Mouse (Mus musculus) ES-Bruce4 (cell line): ENCODE results near the gene Themis2. TPM values are rescaled to one million over a fixed set of nuclear protein-coding genes. Genes with fewer than 3 reads are reported as not detected.

Source experiments
- H3K27ac ChIP-seq: 2 replicates; pipeline ENCODE4 v1.5.1; 2012; ENCODE audit warnings: low read length, inconsistent platforms; ENCODE audit not compliant: insufficient read depth
- H3K27me3 ChIP-seq: 2 replicates; pipeline ENCODE4 v1.6.1; 2012; ENCODE audit warnings: mild to moderate bottlenecking, low read length, inconsistent platforms; ENCODE audit not compliant: control insufficient read depth, poor library complexity, insufficient read depth, severe bottlenecking
- H3K36me3 ChIP-seq: 2 replicates; pipeline ENCODE4 v1.6.1; 2012; ENCODE audit warnings: inconsistent platforms, mild to moderate bottlenecking, low read length, moderate library complexity; ENCODE audit not compliant: control insufficient read depth, poor library complexity, insufficient read depth, severe bottlenecking
- H3K4me1 ChIP-seq: one replicate; pipeline ENCODE4 v1.8.1; 2011; ENCODE audit warnings: low read length; ENCODE audit not compliant: control insufficient read depth, insufficient read depth
- H3K4me3 ChIP-seq: 2 replicates; pipeline ENCODE4 v1.5.1; 2011; ENCODE audit warnings: low read depth, mild to moderate bottlenecking, low read length
- H3K9ac ChIP-seq: 2 replicates; pipeline ENCODE4 v1.6.1; 2012; ENCODE audit warnings: low read depth, mild to moderate bottlenecking, inconsistent platforms; ENCODE audit not compliant: poor library complexity, severe bottlenecking
- H3K9me3 ChIP-seq: replicated peaks from 2 replicates; pipeline ENCODE4 v1.6.1; 2012; ENCODE audit warnings: mild to moderate bottlenecking, low read length, inconsistent platforms; ENCODE audit not compliant: control insufficient read depth, poor library complexity, insufficient read depth, severe bottlenecking
- CTCF ChIP-seq: IDR thresholded peaks from one replicate; pipeline ENCODE4 v1.8.1; 2011; ENCODE audit warnings: low read depth, low read length
- EP300 ChIP-seq: IDR thresholded peaks from 2 replicates; pipeline ENCODE4 v1.6.1; 2011; ENCODE audit warnings: low read depth, low read length; ENCODE audit not compliant: insufficient read depth
- POLR2A ChIP-seq: IDR thresholded peaks from one replicate; pipeline ENCODE4 v1.8.1; 2011; ENCODE audit warnings: low read length; ENCODE audit not compliant: insufficient read depth
- polyA plus RNA-seq: library from polyadenylated mRNA; stranded (reverse); fragments of >200 nt; gene quantifications from 2 replicates; pipeline ENCODE4 v1.2.4, GENCODE M21; 2011; ENCODE audit warnings: low read depth; ENCODE audit not compliant: missing spikeins, insufficient read depth, insufficient read length

Themis2 gene
- polyA plus RNA-seq, 1 experiment: 0.84 TPM

- no peak overlapping the region for H3K4me3 ChIP-seq
- H3K36me3 ChIP-seq: no peaks in the 10 kb centered on the region
- no peaks in the 10 kb centered on the region for H3K27me3 ChIP-seq
- no peaks in the 10 kb centered on the region for H3K4me1 ChIP-seq
- H3K27ac ChIP-seq: no peak overlapping the region
- H3K9ac ChIP-seq: no peak overlapping the region
- peaks cover 6% of the 10 kb centered on the region for H3K9me3 ChIP-seq
- TF ChIP-seq CTCF: no peak
- TF ChIP-seq POLR2A: no peak
- TF ChIP-seq EP300: no peak
These were observed 10.5 kb upstream of the Themis2 start for GRCm38 (mm10) chr4:132806620-132807191.

DNA sequence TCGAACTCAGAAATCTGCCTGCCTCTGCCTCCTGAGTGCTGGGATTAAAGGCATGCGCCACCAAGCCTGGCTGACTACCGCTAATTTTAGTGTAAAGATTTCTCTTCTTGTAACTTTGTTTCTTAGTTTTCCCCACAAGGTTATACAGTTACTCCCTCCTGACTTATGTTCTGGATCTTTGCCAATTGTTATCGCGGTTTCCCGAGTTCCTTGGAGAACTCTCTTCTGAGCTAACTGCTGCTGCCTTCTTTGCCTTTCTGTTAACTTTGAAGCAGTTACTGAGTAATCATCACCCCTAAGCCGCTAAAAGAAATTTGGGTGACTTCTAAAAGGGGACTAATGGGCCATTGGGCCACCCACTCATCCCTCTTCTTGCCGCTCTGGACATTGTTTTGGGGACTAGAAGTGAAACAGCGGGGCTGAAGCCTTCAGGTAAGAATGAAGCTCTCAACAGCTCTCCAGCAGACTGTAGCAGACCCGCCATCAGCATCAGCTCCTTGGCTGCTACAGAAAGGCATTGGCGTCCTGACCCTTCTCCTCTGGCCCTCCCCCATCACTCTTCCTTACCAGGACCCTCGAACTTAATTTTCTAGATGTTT, 9.5 kb upstream of the Themis2 start:
- H3K27ac ChIP-seq: no peak overlapping the region
- no peaks in the 10 kb centered on the region for H3K36me3 ChIP-seq
- TF ChIP-seq EP300: no peak
- no peak for TF ChIP-seq POLR2A
- no peak for TF ChIP-seq CTCF
- no peaks in the 10 kb centered on the region for H3K27me3 ChIP-seq
- no peak overlapping the region for H3K9ac ChIP-seq
- no peaks in the 10 kb centered on the region for H3K4me1 ChIP-seq
- H3K4me3 ChIP-seq: no peak overlapping the region
- peaks cover 2% of the 10 kb centered on the region; the same call in 1 of the 2 replicates for H3K9me3 ChIP-seq

DNA sequence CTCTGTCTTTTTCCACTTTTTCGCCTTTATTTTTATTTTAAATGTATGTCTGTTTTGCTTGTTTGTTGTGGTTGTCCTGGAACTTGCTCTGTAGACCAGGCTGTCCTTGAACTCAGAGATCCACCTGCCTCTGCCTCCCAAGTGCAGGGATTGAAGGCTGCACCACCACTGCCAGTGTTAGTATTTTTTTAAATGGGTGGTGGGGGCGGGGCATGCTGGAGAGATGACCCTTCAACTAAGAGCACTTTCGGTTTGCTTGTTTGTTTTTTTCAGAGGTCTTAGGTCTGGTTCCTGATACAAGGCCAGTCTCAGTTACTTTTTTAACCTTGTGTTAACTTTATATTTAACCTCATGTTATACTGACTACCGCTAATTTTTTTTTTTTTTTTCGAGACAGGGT, 9.0 kb upstream of the Themis2 start:
- no peaks in the 10 kb centered on the region for H3K9me3 ChIP-seq
- H3K27ac ChIP-seq: no peak overlapping the region
- no peak overlapping the region for H3K4me3 ChIP-seq
- H3K9ac ChIP-seq: no peak overlapping the region
- TF ChIP-seq EP300 (no peak), CTCF (no peak), POLR2A (no peak)
- H3K27me3 ChIP-seq: no peaks in the 10 kb centered on the region
- no peaks in the 10 kb centered on the region for H3K36me3 ChIP-seq
- no peaks in the 10 kb centered on the region for H3K4me1 ChIP-seq

DNA sequence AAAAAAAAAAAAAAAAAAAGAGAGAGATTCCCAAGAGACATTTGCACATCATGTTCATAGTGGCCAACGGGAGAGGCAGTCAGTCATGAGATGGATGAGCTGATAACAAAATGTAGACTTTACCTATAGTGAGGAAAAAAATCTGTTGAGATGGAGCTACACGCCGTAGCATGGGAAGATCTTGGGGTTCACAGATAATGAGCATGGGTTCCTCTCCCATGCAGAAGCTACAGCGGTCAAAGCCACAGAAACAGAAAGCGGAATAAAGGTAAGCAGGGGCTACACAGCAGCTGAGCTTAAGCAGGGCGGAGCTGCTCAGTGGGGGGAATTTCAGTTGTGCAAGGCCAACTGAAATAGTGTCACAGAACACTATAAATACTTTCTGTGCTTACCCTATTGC, 8.1 kb upstream of the Themis2 start:
- Histone ChIP-seq H3K4me3 (no peak overlapping the region), H3K36me3 (no peaks in the 10 kb centered on the region), H3K9me3 (no peaks in the 10 kb centered on the region), H3K27ac (no peak overlapping the region), H3K9ac (no peak overlapping the region), H3K4me1 (no peaks in the 10 kb centered on the region), H3K27me3 (no peaks in the 10 kb centered on the region)
- TF ChIP-seq CTCF: no peak
- no peak for TF ChIP-seq POLR2A
- TF ChIP-seq EP300: no peak

- Histone ChIP-seq H3K9ac (no peak overlapping the region), H3K4me1 (no peaks in the 10 kb centered on the region), H3K27me3 (no peaks in the 10 kb centered on the region), H3K4me3 (no peak overlapping the region), H3K27ac (no peak overlapping the region), H3K9me3 (no peaks in the 10 kb centered on the region), H3K36me3 (no peaks in the 10 kb centered on the region)
- TF ChIP-seq CTCF (no peak), EP300 (no peak), POLR2A (no peak)
These were observed 7.7 kb upstream of the Themis2 start for GRCm38 (mm10) chr4:132803876-132804275.

- H3K4me1 ChIP-seq: no peaks in the 10 kb centered on the region
- TF ChIP-seq POLR2A (no peak), EP300 (no peak), CTCF (no peak)
- H3K9me3 ChIP-seq: no peaks in the 10 kb centered on the region
- no peaks in the 10 kb centered on the region for H3K27me3 ChIP-seq
- H3K27ac ChIP-seq: no peak overlapping the region
- no peak overlapping the region for H3K4me3 ChIP-seq
- no peak overlapping the region for H3K9ac ChIP-seq
- H3K36me3 ChIP-seq: no peaks in the 10 kb centered on the region
These were observed 7.0 kb upstream of the Themis2 start for GRCm38 (mm10) chr4:132803212-132803611.
